Mouse (Mus musculus) CD4-positive helper T cell, adult 2 months (primary cell): Measurements from ENCODE around the gene Chst3.
"Not testable (repeated sequence)": the region's sequence is repeated elsewhere in the genome, so short reads cannot be mapped to it uniquely, and the experiment has no call there.

ENCODE experiments used
- DNase-seq: peaks from one replicate; pipeline ENCODE4 v3.0.0-alpha.2; 2012; ENCODE audit warnings: low read depth, missing footprints, low spot score

Chst3 gene

GRCm38 (mm10) chr10:60162184-60162972, 56.7 kb downstream of the Chst3 start:
- DNase-seq = peak; percentile 50

GRCm38 (mm10) chr10:60161397-60161796, 57.7 kb downstream of the Chst3 start:
- not testable (repeated sequence) for DNase-seq

- no peak for DNase-seq
These were observed 60.9 kb downstream of the Chst3 start for GRCm38 (mm10) chr10:60158144-60158543.

- no peak for DNase-seq
These were observed 63.0 kb downstream of the Chst3 start for GRCm38 (mm10) chr10:60156016-60156415.

- no peak for DNase-seq
These were observed 67.9 kb downstream of the Chst3 start for GRCm38 (mm10) chr10:60151107-60151663.

GRCm38 (mm10) chr10:60148087-60148486, 71.0 kb downstream of the Chst3 start:
- peak; percentile 82 for DNase-seq

- not testable (repeated sequence) for DNase-seq
These were observed 71.5 kb downstream of the Chst3 start for GRCm38 (mm10) chr10:60147510-60148047.

GRCm38 (mm10) chr10:60141656-60142160, 77.4 kb downstream of the Chst3 start:
- no peak for DNase-seq

- DNase-seq = no peak
These were observed 78.3 kb downstream of the Chst3 start for GRCm38 (mm10) chr10:60140751-60141150.

GRCm38 (mm10) chr10:60138680-60139079, 80.4 kb downstream of the Chst3 start:
- peak; percentile 57 for DNase-seq

GRCm38 (mm10) chr10:60136935-60137334, 82.1 kb downstream of the Chst3 start:
- no peak for DNase-seq

- not testable (repeated sequence) for DNase-seq
These were observed 83.0 kb downstream of the Chst3 start for GRCm38 (mm10) chr10:60136010-60136409.

- no peak for DNase-seq
These were observed 84.9 kb downstream of the Chst3 start for GRCm38 (mm10) chr10:60134201-60134600.

- DNase-seq = no peak
These were observed 85.6 kb downstream of the Chst3 start for GRCm38 (mm10) chr10:60133501-60133900.
